ENCODE assay signal across 17 mouse cellular contexts in the genomic region with DNA sequence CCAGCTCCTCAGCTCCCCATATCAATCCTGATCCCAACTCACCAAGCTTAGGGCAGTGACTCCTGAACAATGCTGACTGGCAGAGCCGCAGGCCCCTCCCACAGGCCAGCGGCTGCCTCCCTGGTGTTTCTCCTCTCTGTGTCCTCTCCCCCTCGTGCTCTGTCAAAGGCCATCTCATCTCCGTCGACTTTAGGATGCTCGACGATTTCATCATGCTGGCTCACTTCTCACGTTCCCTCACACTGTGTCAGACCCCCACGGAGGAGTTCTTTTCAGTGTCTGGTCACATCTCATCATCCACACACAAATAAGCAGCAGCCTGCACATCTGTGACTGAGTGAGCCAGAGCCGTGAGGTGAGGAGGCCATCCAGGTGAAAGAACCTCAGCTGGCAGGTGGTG.
A peak's percentile ranks its signal among the peaks of the same experiment; 100 is the strongest.
DNase-seq lines count a peak whose midpoint lies in the region; ATAC-seq lines count a peak whose summit lies in the region.
"Had no signal": no experiment of that assay in that cellular context is flagged by ENCODE, and none has a peak within 500 bp of the region (broad histone marks: within the 10 kb centered on the region; RNA-seq: fewer than 3 reads in every experiment).

No protein-coding gene starts in this region.

- no peaks in the 10 kb centered on the region for H3K4me1 ChIP-seq in kidney, embryonic 15.5 days
- H3K4me1 ChIP-seq in forebrain, embryonic 14.5 days (ENCODE audit: control insufficient read depth, insufficient read depth, low read length), result peaks cover 3% of the 10 kb centered on the region; the same call in 1 of the 2 replicates
- peaks cover 16% of the 10 kb centered on the region for H3K4me1 ChIP-seq in hindbrain, embryonic 16.5 days (ENCODE audit: control insufficient read depth, insufficient read depth, low read depth, low read length)
- peaks cover 40% of the 10 kb centered on the region for H3K4me1 ChIP-seq in neural tube, embryonic 13.5 days (replicated peaks)
- H3K4me1 ChIP-seq: heart, embryonic 12.5 days had no signal

- 24% methylated on average over 10 of the region's 10 CpGs for WGBS in kidney, embryonic 15.5 days
- WGBS in forebrain, embryonic 14.5 days, result 30% methylated on average over 10 of the region's 10 CpGs
- WGBS in hindbrain, embryonic 16.5 days, result 21% methylated on average over 10 of the region's 10 CpGs
- WGBS in neural tube, embryonic 13.5 days, result 35% methylated on average over 10 of the region's 10 CpGs

- no peak for DNase-seq in kidney, postnatal 25 days
- no peak for DNase-seq in forebrain, embryonic 14.5 days (ENCODE audit: low spot score)
- DNase-seq in layer of hippocampus, adult 9-10 months (ENCODE audit: low spot score), result no peak
- no peak for DNase-seq in frontal cortex, postnatal 10 days (ENCODE audit: low spot score in 2 of 2)
- no peak for DNase-seq in adrenal gland, adult 8-10 months
- DNase-seq: adrenal gland, postnatal 36 days; gastrocnemius, postnatal 14 days; kidney, adult 9 months; lung, postnatal 4 days; thymus, postnatal 25 days had no signal

- no peak overlapping the region for H3K4me3 ChIP-seq in kidney, embryonic 15.5 days (replicated peaks)
- H3K4me3 ChIP-seq in forebrain, embryonic 14.5 days (ENCODE audit: low read depth, low read length), result no peak overlapping the region
- H3K4me3 ChIP-seq in hindbrain, embryonic 16.5 days (ENCODE audit: low read length), result no peak overlapping the region
- no peak overlapping the region for H3K4me3 ChIP-seq in neural tube, embryonic 13.5 days
- H3K4me3 ChIP-seq: heart, embryonic 12.5 days had no signal

- no peak overlapping the region for H3K27ac ChIP-seq in kidney, embryonic 15.5 days
- H3K27ac ChIP-seq in forebrain, embryonic 14.5 days (ENCODE audit: low read depth, low read length), result no peak overlapping the region
- H3K27ac ChIP-seq in hindbrain, embryonic 16.5 days (ENCODE audit: low read depth, low read length), result no peak overlapping the region
- 0 out of 2 replicates have a peak overlapping the region, but pooled peaks have one; percentile 10 for H3K27ac ChIP-seq in neural tube, embryonic 13.5 days (replicated peaks)
- H3K27ac ChIP-seq: liver, embryonic 14.5 days; stomach, postnatal 0 days had no signal

- H3K9ac ChIP-seq in kidney, embryonic 15.5 days, result no peak overlapping the region
- H3K9ac ChIP-seq in forebrain, embryonic 14.5 days (ENCODE audit: low read length), result no peak overlapping the region
- H3K9ac ChIP-seq in hindbrain, embryonic 16.5 days (ENCODE audit: low read depth, low read length), result no peak overlapping the region
- no peak overlapping the region; the same call in 1 of the 2 replicates for H3K9ac ChIP-seq in neural tube, embryonic 13.5 days
- H3K9ac ChIP-seq: heart, embryonic 12.5 days; liver, embryonic 14.5 days had no signal

- H3K4me2 ChIP-seq in kidney, embryonic 15.5 days, result no peak overlapping the region
- no peak overlapping the region for H3K4me2 ChIP-seq in forebrain, embryonic 14.5 days (ENCODE audit: low read length)
- no peak overlapping the region for H3K4me2 ChIP-seq in hindbrain, embryonic 16.5 days (ENCODE audit: low read length)
- H3K4me2 ChIP-seq in neural tube, embryonic 13.5 days, result no peak overlapping the region
- H3K4me2 ChIP-seq: heart, embryonic 12.5 days had no signal

- 0 out of 2 replicates have a peak, but pooled peaks have one; percentile 18 for ATAC-seq in kidney, embryonic 15.5 days (replicated peaks; ENCODE audit: low FRiP score)
- ATAC-seq in forebrain, embryonic 14.5 days, result peak; percentile 32; the same call in 1 of the 2 replicates
- ATAC-seq in hindbrain, embryonic 16.5 days, result peak; percentile 47
- no peak for ATAC-seq in neural tube, embryonic 13.5 days (ENCODE audit: low read depth)

- H3K27me3 ChIP-seq in kidney, embryonic 15.5 days, result no peaks in the 10 kb centered on the region
- H3K27me3 ChIP-seq in forebrain, embryonic 14.5 days (replicated peaks; ENCODE audit: control insufficient read depth, insufficient read depth, low read length), result no peaks in the 10 kb centered on the region
- H3K27me3 ChIP-seq in hindbrain, embryonic 16.5 days (replicated peaks; ENCODE audit: control insufficient read depth, insufficient read depth, low read length), result no peaks in the 10 kb centered on the region
- H3K27me3 ChIP-seq in neural tube, embryonic 13.5 days, result no peaks in the 10 kb centered on the region

- no peaks in the 10 kb centered on the region for H3K36me3 ChIP-seq in kidney, embryonic 15.5 days
- peaks cover 5% of the 10 kb centered on the region for H3K36me3 ChIP-seq in forebrain, embryonic 14.5 days (ENCODE audit: control insufficient read depth, insufficient read depth, low read length)
- no peaks in the 10 kb centered on the region for H3K36me3 ChIP-seq in hindbrain, embryonic 16.5 days (ENCODE audit: control insufficient read depth, insufficient read depth, low read length)
- peaks cover 16% of the 10 kb centered on the region for H3K36me3 ChIP-seq in neural tube, embryonic 13.5 days
- H3K36me3 ChIP-seq: G1E; heart, embryonic 12.5 days had no signal

- 0 out of 2 replicates have a peak, but pooled peaks cover 5% of the 10 kb centered on the region for H3K9me3 ChIP-seq in kidney, embryonic 15.5 days (replicated peaks)
- 0 out of 2 replicates have a peak, but pooled peaks cover 2% of the 10 kb centered on the region for H3K9me3 ChIP-seq in forebrain, embryonic 14.5 days (replicated peaks; ENCODE audit: control insufficient read depth, low read length)
- no peaks in the 10 kb centered on the region for H3K9me3 ChIP-seq in hindbrain, embryonic 16.5 days (ENCODE audit: control insufficient read depth, low read length)
- H3K9me3 ChIP-seq in neural tube, embryonic 13.5 days, result no peaks in the 10 kb centered on the region
- H3K9me3 ChIP-seq: heart, embryonic 12.5 days had no signal
